Mouse (Mus musculus) embryonic facial prominence, embryonic 12.5 days (tissue): ENCODE data around the gene Cyb5rl. TPM values are rescaled to one million over a fixed set of nuclear protein-coding genes. Genes with fewer than 3 reads are reported as not detected.

Source experiments
- ATAC-seq: fragments of 200-750 bp; cut with Nextera tagmentation; 2 replicates; pipeline ENCODE4 v1.8.0; 2017; ENCODE audit not compliant: insufficient number of reproducible peaks, insufficient read depth, low FRiP score, low TSS enrichment
- H3K27ac ChIP-seq: fragments of 300-500 bp; sonication (generic); 2 replicates; pipeline ENCODE4 v1.5.1; 2016; ENCODE audit warnings: mild to moderate bottlenecking
- H3K27me3 ChIP-seq: fragments of 300-500 bp; sonication (generic); 2 replicates; pipeline ENCODE4 v1.6.1; 2016; ENCODE audit warnings: mild to moderate bottlenecking, moderate library complexity
- H3K36me3 ChIP-seq: fragments of 300-500 bp; sonication (generic); 2 replicates; pipeline ENCODE4 v1.6.1; 2016; ENCODE audit warnings: mild to moderate bottlenecking
- H3K4me1 ChIP-seq: fragments of 300-500 bp; sonication (generic); 2 replicates; pipeline ENCODE4 v1.6.1; 2016
- H3K4me2 ChIP-seq: fragments of 300-500 bp; sonication (generic); replicated peaks from 2 replicates; pipeline ENCODE4 v1.6.1; 2016; ENCODE audit warnings: mild to moderate bottlenecking, moderate library complexity
- H3K4me3 ChIP-seq: fragments of 300-500 bp; sonication (generic); 2 replicates; pipeline ENCODE4 v1.5.1; 2016; ENCODE audit warnings: mild to moderate bottlenecking
- H3K9ac ChIP-seq: fragments of 300-500 bp; sonication (generic); 2 replicates; pipeline ENCODE4 v1.6.1; 2016; ENCODE audit warnings: mild to moderate bottlenecking, moderate library complexity
- H3K9me3 ChIP-seq: fragments of 300-500 bp; sonication (generic); 2 replicates; pipeline ENCODE4 v1.6.1; 2016; ENCODE audit warnings: mild to moderate bottlenecking, moderate library complexity
- WGBS: fragments of 180-500 bp; shearing (Covaris S2); methylation state at CpG from one replicate; pipeline ENCODE4 v1.1.7; 2016; 5-methylcytosine and 5-hydroxymethylcytosine counted together
- polyA plus RNA-seq: library from polyadenylated mRNA; unstranded; fragments of >200 nt; fragmentation: Nextera tagmentation; extraction: Ambion mirVana; gene quantifications from 2 replicates; pipeline ENCODE4 v1.2.1, GENCODE M21; 2016

The Cyb5rl gene
- polyA plus RNA-seq, 1 experiment from 2014 or later: 5.9 TPM

- Histone ChIP-seq H3K4me3 (no peak overlapping the region), H3K27ac (no peak overlapping the region), H3K36me3 (peaks cover 60% of the 10 kb centered on the region), H3K9ac (no peak overlapping the region), H3K27me3 (no peaks in the 10 kb centered on the region), H3K4me1 (peaks cover 17% of the 10 kb centered on the region), H3K4me2 (no peak overlapping the region), H3K9me3 (no peaks in the 10 kb centered on the region)
- ATAC-seq: no peak
- WGBS: 86% methylated on average over 3 of the region's 3 CpGs
Observed at GRCm38 (mm10) chr4:107063214-107063613, 3.6 kb upstream of the Cyb5rl start.

GRCm38 (mm10) chr4:107064394-107065098, 2.2 kb upstream of the Cyb5rl start:
- Histone ChIP-seq H3K4me3 (no peak overlapping the region), H3K9ac (no peak overlapping the region), H3K9me3 (no peaks in the 10 kb centered on the region), H3K36me3 (peaks cover 47% of the 10 kb centered on the region), H3K4me2 (no peak overlapping the region), H3K27me3 (no peaks in the 10 kb centered on the region), H3K27ac (no peak overlapping the region), H3K4me1 (peaks cover 17% of the 10 kb centered on the region)
- 89% methylated on average over 5 of the region's 5 CpGs for WGBS
- ATAC-seq: no peak

DNA sequence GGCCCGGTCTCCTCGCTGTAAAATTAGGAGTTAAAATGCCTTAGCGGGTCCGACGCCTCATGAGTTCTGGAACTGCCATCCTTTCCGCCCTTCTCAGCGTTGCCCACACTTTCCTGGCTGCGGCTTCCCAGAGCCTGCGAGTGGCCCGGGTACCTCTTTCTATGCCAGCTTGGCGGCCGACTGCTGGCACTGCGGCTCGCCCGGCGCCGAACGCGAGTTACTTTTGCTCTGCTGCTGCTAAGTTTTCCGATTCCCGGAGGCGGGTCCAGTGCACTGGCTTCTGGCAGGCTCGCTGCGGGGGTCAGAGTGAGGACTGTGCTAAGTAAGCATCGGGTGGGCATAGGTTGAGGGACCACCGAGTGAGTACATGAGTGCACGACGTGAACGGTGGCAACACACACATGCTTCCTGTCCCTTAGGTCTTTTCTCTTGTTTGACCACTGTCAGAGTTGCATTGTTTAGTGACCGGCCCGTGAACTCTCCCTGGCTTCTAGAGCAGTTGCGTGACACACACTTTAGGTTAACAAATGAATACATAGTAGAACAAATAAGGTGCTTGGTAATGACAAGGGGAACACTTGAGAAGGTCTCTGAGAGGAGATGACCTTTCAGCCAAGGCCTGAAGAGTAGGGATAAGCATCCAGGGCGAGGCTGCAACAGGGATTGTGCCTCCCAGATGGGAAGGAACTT, 508 bp downstream of the Cyb5rl start:
- Histone ChIP-seq H3K27ac (no peak overlapping the region; the same call in 1 of the 2 replicates), H3K4me1 (peaks cover 17% of the 10 kb centered on the region), H3K27me3 (no peaks in the 10 kb centered on the region), H3K36me3 (peaks cover 22% of the 10 kb centered on the region), H3K9ac (peak overlapping the region; percentile 89), H3K9me3 (no peaks in the 10 kb centered on the region), H3K4me2 (peak overlapping the region; percentile 98), H3K4me3 (peak overlapping the region; percentile 89)
- 0 out of 2 replicates have a peak, but pooled peaks have one; percentile 11 for ATAC-seq
- WGBS: 5% methylated on average over 33 of the region's 33 CpGs

DNA sequence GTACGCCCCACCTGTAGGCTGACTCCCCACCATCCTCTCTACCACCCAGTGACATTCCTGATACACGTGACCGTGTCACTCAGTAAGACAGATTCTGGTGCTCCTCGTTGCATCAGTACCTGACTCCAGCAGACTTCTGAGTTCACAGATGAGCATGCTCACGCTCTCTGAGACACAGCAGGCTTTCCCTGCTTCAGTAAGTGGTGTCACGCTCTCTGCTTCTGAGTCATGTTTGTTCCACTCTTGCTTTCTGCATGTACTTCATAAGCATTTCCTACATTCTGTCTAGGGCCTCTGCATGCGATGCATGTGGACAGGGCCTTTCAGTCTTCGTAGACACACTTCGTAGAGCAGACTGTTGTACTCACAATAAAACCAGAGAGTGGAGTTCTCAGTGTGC, 5.6 kb downstream of the Cyb5rl start:
- Histone ChIP-seq H3K4me1 (peaks cover 4% of the 10 kb centered on the region), H3K9me3 (no peaks in the 10 kb centered on the region), H3K27me3 (no peaks in the 10 kb centered on the region), H3K4me2 (no peak overlapping the region), H3K36me3 (no peaks in the 10 kb centered on the region), H3K9ac (no peak overlapping the region), H3K27ac (no peak overlapping the region), H3K4me3 (no peak overlapping the region)
- ATAC-seq: no peak
- 84% methylated on average over 9 of the region's 9 CpGs for WGBS

GRCm38 (mm10) chr4:107075456-107075855, 8.7 kb downstream of the Cyb5rl start:
- Histone ChIP-seq H3K4me1 (0 out of 2 replicates have a peak, but pooled peaks cover 4% of the 10 kb centered on the region), H3K27ac (no peak overlapping the region), H3K27me3 (no peaks in the 10 kb centered on the region), H3K9me3 (no peaks in the 10 kb centered on the region), H3K9ac (no peak overlapping the region), H3K4me2 (no peak overlapping the region), H3K4me3 (no peak overlapping the region), H3K36me3 (no peaks in the 10 kb centered on the region)
- WGBS: 79% methylated on average over 5 of the region's 5 CpGs
- ATAC-seq: no peak

DNA sequence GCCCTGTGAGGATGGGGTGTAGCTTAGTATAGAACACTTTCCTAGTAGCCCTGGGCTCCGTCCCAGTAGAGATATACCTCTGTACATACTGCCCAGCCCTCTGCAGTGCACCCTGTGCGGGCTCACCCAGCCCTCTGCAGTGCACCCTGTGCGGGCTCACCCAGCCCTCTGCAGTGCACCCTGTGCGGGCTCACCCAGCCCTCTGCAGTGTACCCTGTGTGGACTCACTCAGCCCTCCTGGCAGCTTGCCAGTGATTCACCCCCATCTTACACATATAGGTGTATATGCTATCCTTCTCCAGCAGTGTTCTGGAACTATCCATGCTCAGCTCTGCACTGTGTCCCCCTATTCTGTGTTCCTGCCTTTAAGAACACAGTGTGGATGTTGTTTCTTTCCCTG, 12.1 kb downstream of the Cyb5rl start:
- peak; percentile 74; the same call in 1 of the 2 replicates for ATAC-seq
- no peaks in the 10 kb centered on the region for H3K27me3 ChIP-seq
- H3K9ac ChIP-seq: no peak overlapping the region
- no peaks in the 10 kb centered on the region for H3K9me3 ChIP-seq
- H3K36me3 ChIP-seq: no peaks in the 10 kb centered on the region
- no peak overlapping the region for H3K4me2 ChIP-seq
- WGBS: 93% methylated on average over 4 of the region's 4 CpGs
- no peak overlapping the region for H3K27ac ChIP-seq
- no peak overlapping the region for H3K4me3 ChIP-seq
- 0 out of 2 replicates have a peak, but pooled peaks cover 4% of the 10 kb centered on the region for H3K4me1 ChIP-seq

GRCm38 (mm10) chr4:107079716-107080115, 12.9 kb downstream of the Cyb5rl start:
- ATAC-seq: no peak
- no peaks in the 10 kb centered on the region for H3K36me3 ChIP-seq
- H3K9ac ChIP-seq: no peak overlapping the region
- H3K4me1 ChIP-seq: peaks cover 11% of the 10 kb centered on the region
- H3K27me3 ChIP-seq: no peaks in the 10 kb centered on the region
- no peak overlapping the region for H3K4me2 ChIP-seq
- H3K9me3 ChIP-seq: no peaks in the 10 kb centered on the region
- no peak overlapping the region for H3K27ac ChIP-seq
- no peak overlapping the region for H3K4me3 ChIP-seq

DNA sequence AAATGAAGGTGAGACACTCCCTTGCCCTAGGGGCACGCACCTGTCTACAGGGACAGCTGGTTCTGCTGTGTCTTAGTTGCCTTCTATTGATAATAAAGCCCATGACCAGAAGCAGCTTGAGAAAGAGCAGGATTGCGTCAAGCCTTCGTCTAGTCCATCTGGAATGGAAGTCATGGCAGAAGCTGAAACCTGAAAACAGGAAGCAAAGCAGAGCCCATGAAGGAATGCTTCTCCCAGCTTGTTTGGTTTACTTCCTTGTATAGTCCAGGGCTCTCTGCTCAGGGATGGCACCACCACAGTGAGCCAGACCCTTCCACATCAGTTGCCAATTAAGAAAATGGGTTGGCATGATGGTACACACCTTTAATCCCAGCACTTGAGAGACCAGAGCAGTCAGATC, 15.4 kb downstream of the Cyb5rl start:
- Histone ChIP-seq H3K9ac (no peak overlapping the region), H3K9me3 (no peaks in the 10 kb centered on the region), H3K4me3 (no peak overlapping the region), H3K4me1 (peaks cover 17% of the 10 kb centered on the region), H3K27me3 (no peaks in the 10 kb centered on the region), H3K36me3 (no peaks in the 10 kb centered on the region), H3K4me2 (no peak overlapping the region), H3K27ac (no peak overlapping the region)
- no peak for ATAC-seq
- WGBS: 80% methylated on average over 3 of the region's 3 CpGs

GRCm38 (mm10) chr4:107083126-107083525, 16.3 kb downstream of the Cyb5rl start:
- H3K27ac ChIP-seq: no peak overlapping the region
- H3K36me3 ChIP-seq: no peaks in the 10 kb centered on the region
- H3K9me3 ChIP-seq: no peaks in the 10 kb centered on the region
- H3K4me1 ChIP-seq: peaks cover 17% of the 10 kb centered on the region
- H3K4me2 ChIP-seq: no peak overlapping the region
- 96% methylated on average over 4 of the region's 4 CpGs for WGBS
- no peak overlapping the region for H3K9ac ChIP-seq
- no peaks in the 10 kb centered on the region for H3K27me3 ChIP-seq
- H3K4me3 ChIP-seq: no peak overlapping the region
- ATAC-seq: no peak

- peaks cover 14% of the 10 kb centered on the region for H3K4me1 ChIP-seq
- no peaks in the 10 kb centered on the region for H3K36me3 ChIP-seq
- ATAC-seq: no peak
- no peaks in the 10 kb centered on the region for H3K27me3 ChIP-seq
- H3K4me3 ChIP-seq: no peak overlapping the region
- 18% methylated on average over 1 of the region's 1 CpGs for WGBS
- no peak overlapping the region for H3K27ac ChIP-seq
- no peak overlapping the region for H3K4me2 ChIP-seq
- no peaks in the 10 kb centered on the region for H3K9me3 ChIP-seq
- H3K9ac ChIP-seq: no peak overlapping the region
Observed at GRCm38 (mm10) chr4:107084343-107084742, 17.6 kb downstream of the Cyb5rl start.

DNA sequence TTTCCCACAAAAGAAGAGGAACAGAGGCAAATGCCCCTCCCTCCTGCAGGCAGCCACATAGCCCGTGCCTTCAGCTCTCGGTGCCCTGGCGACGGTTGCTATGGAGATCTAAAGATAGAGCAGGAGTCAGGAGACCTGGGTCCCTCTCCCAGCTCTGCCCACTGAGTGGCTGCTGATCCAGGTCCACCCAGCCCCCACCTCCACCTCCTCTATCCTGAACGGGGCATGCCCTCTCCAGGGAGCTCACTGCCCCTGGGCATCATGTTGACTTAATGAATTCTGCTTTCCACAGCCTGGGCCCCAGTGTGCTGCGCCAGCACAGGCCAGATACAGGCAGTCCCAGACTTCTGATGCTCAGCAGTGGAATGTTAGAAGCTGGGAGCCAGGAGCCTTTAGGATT, 18.1 kb downstream of the Cyb5rl start:
- 0 out of 2 replicates have a peak, but pooled peaks have one; percentile 48 for ATAC-seq
- H3K4me3 ChIP-seq: no peak overlapping the region
- no peak overlapping the region for H3K4me2 ChIP-seq
- no peak overlapping the region for H3K9ac ChIP-seq
- no peaks in the 10 kb centered on the region for H3K27me3 ChIP-seq
- no peaks in the 10 kb centered on the region for H3K36me3 ChIP-seq
- peaks cover 14% of the 10 kb centered on the region for H3K4me1 ChIP-seq
- H3K9me3 ChIP-seq: no peaks in the 10 kb centered on the region
- no peak overlapping the region; the same call in 1 of the 2 replicates for H3K27ac ChIP-seq
- 8% methylated on average over 6 of the region's 6 CpGs for WGBS

DNA sequence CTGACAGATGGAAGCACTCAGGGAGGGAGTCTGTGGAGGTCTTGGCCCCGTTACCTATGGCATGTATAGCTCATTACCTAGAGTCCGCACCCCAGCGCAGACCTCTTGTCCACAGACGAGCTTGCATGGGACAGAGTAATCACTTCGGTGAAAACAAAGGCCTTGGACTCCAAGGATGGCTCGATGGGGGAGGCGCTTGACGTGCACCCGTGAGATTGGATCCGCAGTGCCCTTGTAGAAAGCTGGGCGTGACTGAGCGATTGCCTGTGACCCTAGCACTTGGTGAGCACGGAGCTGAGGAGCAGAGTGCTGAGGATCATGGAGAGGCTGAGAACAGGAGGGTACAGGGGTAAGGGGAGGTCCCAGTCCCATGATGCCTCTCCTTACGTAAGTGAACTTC, 24.9 kb downstream of the Cyb5rl start:
- Histone ChIP-seq H3K36me3 (no peaks in the 10 kb centered on the region), H3K9me3 (no peaks in the 10 kb centered on the region), H3K4me2 (no peak overlapping the region), H3K4me3 (no peak overlapping the region), H3K27ac (no peak overlapping the region), H3K27me3 (no peaks in the 10 kb centered on the region), H3K4me1 (peaks cover 19% of the 10 kb centered on the region; the same call in 1 of the 2 replicates), H3K9ac (no peak overlapping the region)
- 78% methylated on average over 14 of the region's 14 CpGs for WGBS
- no peak for ATAC-seq
